Mouse (Mus musculus) heart, postnatal 4 days (tissue): Measurements from ENCODE around the gene Hist1h2bn. TPM values are rescaled to one million over a fixed set of nuclear protein-coding genes. Genes with fewer than 3 reads are reported as not detected.

Experiments used
- DNase-seq: peaks from one replicate; pipeline ENCODE4 v3.0.0; 2021
- total RNA-seq, 2 experiments: library from RNA; stranded (reverse); gene quantifications; 2 replicates each; pipeline ENCODE4 v1.2.3; 2021

Hist1h2bn gene
- total RNA-seq, 2 experiments from 2014 or later, result 295 to 300 TPM

DNA sequence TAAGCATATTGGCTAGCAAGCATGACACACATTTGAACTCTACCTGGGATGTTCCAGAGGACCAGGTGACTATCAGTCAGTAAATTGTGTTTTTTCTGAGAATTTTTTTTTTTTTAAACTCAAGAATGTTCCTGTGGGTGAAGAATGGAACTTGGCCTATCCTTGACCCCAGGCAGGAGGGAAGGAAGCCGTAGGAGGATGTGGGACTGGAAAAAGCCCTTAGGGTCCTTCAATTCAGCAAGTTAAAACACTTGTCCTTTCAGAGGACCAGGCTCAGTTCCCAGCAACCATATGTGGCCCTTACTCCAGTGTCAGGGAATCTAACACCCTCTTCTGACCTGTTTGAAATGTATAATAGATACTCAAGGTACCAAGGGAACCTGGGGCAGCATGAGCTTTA, 24.4 kb upstream of the Hist1h2bn start:
- no peak for DNase-seq

DNA sequence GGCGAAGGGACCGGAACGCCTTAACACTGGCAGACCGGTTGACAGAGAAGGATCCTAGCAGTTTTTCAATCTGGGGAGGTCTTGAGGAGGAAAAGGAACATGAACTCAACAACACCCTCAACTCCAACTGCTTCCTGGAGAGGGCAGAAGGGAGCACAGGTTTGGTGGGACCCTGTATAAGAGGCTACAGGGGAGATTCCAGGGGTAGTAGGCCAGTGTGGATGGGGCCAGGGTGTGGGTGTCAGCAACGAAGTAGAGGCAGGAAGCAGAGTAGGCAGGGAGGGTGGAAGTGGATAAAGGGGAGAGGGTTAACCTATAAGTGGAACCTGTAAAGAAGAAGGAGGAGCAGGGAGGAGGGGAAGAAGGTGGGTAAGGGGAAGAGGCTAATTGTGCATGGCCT, 20.5 kb upstream of the Hist1h2bn start:
- DNase-seq, result no peak

DNA sequence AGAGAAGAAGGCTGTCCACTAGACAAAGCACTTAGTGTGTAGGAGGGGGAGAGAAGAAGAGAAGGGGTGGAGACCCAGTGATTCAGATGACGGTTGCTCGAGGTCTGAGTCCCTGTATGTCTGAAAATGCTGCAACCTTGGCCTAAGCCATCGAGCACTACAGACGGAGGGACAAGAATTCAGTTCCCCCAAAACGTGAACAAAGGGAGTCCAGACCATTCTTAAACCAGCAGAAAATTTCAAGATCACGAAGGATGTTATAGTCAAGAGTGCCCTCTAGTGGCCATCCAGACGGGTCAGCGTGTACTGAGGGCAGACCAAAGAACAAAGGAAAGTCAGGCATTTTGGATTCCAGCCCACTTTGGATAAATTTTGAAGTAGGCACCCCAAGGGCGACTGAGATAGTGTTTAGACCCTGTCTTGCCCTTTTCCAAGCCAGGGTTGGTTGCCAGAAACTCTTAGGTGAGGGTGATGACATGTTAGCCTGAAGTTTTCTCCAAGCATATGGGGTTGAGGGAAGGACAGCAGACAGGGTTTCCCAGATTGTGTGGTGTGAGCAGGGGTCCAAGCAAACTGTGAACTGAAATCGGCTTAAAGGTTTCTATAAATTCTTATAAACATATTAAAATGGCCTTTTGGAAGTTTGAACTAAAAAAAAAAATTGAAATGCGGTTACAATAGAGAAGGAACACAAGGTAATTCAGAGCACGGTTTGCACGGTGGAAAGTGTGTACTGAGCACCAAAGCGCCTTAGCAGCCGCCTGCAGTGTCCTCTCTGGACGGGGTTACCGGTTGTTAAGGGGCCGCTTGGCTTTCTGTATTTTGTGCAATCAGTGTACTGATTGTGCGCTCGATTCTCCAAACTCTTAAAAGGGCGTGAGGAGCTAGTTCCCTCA, 19.7 kb upstream of the Hist1h2bn start:
- DNase-seq, result peak; percentile 82

DNA sequence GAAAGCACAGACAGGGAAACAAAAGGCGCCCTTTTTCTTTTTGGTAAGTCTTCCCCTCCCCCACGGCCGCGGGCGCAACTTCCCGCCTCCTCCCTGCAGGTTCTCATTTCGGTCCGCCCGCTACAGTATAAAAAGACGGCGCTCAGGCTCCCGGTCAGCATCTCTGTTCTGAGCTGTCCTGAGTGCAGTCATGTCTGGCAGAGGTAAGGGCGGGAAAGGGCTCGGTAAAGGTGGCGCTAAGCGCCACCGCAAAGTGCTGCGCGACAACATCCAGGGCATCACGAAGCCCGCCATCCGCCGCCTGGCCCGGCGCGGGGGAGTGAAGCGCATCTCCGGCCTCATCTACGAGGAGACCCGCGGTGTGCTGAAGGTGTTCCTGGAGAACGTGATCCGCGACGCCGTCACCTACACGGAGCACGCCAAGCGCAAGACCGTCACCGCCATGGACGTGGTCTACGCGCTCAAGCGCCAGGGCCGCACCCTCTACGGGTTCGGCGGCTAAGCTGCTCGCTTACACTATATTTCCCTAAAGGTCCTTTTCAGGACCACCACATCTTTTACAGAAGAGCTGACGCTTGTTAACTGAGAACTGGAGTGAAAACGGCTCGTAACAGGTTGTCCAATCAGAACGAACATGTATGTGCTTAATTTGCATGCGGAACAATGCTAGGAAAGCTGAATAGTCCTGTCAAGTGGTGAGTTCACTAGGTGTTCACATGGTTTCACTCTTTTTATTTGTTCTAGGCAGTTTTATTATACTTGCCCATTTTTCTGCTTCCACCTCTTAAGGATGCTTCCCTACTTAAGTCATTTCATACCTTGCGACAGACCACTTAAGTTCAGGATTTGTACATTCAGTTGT, 18.8 kb upstream of the Hist1h2bn start, which contains the start of gene Hist1h4j:
Gene Hist1h4j, plus strand, starts transcription at position 159 of the 862 bp plus-strand sequence.
- peak; percentile 79 for DNase-seq

DNA sequence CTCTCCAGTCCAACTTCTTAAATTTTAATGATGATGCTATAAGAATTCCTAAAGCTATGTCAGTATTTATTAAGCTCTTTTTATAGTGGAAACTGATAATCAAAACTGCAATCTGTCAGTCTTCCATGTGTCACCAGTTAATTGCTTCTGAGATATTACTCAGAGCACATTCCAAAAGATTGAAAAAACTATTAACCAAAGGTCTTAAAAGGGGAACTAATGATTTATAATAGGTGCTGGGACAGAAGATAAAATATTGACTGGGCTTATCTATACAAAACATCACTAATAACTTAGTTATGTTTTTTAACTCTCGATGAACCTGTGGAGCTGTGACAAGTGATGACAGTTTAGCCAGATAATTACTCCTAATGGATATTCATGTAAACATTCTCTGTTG, 8.9 kb upstream of the Hist1h2bn start:
- no peak for DNase-seq

DNA sequence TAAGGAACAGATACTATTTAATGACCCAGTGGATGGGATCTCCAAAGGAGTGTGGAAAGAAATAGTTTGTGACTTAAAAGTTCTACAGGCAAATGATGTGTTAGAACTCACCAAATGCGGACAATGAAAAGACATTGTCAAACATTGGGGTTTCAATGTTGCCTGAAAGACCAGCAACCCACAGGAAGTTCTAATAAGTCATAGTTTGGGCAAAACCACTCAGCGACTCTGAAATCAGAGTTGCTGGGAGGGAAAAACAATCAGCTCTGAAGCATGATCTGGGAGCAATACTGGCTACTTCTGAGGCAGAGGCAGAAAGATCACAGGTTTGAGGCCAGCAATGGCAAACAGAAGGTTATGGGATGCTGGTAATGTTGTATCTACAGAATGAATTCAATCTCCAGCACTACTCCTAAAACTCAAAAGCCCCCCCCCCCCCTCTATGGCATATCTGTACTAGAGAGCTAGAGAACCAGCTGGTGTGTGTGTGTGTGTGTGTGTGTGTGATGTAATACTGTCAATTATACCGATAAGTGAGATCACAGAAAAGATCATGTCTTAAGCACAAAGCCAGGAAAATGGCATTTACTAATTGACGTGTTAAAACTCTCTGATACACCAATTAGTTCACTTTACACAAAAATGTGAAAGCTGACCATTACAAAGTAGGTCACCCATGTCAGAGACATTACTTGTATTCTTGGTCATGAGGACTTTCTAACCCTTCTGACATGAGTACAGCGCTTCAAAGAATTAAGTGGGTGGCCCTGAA, 4.3 kb upstream of the Hist1h2bn start:
- DNase-seq, result no peak

DNA sequence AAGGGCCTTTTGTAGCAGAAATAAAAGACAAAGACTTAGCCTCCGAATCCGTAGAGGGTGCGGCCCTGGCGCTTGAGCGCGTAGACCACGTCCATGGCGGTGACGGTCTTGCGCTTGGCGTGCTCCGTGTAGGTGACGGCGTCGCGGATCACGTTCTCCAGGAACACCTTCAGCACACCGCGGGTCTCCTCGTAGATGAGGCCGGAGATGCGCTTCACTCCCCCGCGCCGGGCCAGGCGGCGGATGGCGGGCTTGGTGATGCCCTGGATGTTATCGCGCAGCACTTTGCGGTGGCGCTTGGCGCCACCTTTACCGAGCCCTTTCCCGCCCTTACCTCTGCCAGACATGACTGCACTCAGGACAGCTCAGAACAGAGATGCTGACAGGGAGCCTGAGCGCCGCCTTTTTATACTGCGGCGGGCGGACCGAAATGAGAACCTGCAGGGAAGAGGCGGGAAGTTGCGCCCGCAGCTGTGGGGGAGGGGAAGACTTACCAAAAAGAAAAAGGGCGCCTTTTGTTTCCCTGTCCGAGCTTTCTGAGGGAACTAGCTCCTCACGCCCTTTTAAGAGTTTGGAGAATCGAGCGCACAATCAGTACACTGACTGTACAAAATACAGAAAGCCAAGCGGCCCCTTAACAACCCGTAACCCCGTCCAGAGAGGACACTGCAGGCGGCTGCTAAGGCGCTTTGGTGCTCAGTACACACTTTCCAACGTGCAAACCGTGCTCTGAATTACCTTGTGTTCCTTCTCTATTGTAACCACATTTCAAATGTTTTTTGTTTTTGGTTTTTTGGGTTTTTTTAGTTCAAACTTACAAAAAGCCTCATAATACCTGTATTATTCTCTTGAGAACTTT, 3.5 kb upstream of the Hist1h2bn start, which contains the start of gene Hist1h4k:
Gene Hist1h4k, minus strand, starts transcription at position 347 of the 859 bp plus-strand sequence.
- peak; percentile 92 for DNase-seq

DNA sequence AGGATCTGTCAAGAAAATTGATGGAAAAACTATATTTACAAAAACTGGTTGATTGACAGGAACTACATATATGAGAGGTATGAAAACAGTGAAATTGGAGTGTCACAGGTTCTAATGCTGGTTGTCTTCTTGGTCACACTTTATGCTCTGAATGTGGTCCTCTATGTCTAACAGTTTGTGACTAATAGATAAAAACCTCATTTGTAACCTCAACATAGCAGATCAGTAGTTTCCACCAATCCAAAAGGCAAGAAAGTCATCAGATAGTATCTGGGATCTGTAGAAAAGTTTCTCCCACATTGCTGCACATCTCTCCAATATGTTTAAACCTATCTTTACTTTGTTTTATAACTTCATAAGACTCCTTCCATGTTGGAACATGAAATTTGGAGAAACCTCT, 2.5 kb upstream of the Hist1h2bn start:
- DNase-seq, result no peak

DNA sequence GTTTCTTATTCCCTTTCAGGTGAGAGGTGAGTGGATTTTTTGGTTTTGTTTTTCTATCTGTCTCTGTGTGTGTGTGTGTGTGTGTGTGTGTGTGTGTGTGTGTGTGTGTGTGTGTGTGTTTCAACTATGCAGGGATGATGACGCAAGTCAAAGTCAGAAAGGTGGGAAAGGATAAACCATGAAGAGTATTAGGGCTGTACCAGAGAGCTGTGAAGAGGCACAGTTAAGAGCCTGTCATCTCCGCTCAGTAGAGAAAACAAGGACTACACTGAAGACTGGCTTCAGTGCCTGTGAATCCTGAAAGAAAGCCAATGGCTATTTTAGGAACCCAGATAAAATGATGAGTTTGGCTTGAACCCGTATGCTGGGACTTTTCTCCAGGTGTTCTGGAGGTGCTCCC, 2.1 kb upstream of the Hist1h2bn start:
- DNase-seq, result no peak

DNA sequence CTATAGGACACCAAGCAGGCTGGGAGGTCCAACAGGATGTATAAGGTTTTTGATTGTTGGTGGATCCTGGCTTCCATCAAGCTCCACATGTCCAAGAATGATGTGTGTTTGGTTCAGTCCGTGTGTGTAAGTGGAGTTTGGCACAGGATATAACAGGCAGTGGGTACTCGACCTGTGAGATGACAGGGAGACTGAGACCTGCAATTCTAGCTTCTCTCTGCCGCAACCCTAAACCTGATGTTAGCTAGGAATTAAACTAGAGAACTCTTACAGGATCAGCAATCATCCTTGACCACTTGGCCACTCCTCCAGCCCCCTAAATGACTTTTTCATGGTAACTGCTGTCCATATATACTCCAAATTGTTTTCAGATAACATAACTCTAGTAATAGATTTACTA, 1.6 kb upstream of the Hist1h2bn start:
- no peak for DNase-seq

DNA sequence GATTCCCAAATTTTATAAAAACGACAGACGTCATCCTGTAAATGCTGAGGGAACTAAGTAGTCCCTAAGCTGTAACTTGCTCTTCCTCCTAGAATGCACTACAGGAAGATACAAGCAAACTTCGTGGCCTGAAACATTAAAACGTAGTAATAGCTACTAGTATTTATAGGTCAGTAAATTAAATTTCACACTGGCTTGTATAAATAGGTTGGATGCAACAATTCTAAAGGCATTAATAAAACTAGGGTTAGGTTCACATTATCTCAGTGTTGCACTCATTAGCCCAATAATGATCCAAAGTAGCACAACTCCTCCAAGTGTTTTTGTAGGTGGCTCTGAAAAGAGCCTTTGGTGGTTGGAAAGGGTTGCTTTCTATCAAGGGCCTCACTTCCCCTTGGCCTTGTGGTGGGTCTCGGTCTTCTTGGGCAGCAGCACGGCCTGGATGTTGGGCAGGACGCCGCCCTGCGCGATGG, 836 bp upstream of the Hist1h2bn start:
- no peak for DNase-seq

DNA sequence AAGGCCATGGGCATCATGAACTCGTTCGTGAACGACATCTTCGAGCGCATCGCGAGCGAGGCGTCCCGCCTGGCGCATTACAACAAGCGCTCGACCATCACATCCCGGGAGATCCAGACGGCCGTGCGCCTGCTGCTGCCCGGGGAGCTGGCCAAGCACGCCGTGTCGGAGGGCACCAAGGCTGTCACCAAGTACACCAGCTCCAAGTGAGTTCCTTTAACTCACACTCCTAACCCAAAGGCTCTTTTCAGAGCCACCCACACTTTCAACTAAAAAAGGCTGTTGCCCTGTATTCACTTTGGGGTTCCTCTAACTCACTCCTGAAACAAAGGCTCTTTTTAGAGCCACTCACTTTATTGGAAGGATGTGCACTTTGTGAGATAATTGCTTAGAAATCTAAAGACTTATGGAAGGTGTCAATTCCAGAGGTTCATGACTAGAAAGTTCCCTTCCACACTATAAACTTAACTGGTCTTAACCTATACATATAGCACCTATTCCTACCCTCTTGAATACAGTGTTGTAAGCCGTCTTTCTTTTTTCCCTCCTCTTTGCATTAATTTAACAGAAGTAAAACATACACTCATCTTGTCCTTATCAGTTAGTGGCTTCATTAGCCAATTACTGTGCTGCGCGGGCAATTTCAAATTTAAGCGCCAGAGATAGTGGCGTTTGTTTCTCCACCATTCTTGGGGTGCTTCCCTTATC, 525 bp downstream of the Hist1h2bn start:
- DNase-seq, result peak; percentile 48

DNA sequence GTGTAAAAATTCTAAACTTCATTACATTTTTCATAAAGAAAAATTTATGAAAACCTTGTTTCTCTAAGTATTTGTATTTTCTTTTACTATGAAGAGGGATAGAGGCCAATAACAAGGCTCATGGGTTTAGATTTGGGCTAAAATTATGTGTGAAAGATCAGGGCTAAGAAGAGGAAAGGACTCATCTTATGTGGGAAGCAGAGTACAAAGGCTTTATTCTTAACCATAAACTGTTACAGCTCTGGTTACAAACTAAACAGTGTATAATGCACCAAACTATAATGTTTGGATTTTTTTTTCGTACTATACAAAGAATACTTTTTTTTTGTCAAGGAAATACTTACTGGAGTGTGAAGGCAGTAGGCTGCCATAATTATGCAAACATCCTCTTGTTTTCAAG, 1.8 kb downstream of the Hist1h2bn start:
- DNase-seq, result no peak

DNA sequence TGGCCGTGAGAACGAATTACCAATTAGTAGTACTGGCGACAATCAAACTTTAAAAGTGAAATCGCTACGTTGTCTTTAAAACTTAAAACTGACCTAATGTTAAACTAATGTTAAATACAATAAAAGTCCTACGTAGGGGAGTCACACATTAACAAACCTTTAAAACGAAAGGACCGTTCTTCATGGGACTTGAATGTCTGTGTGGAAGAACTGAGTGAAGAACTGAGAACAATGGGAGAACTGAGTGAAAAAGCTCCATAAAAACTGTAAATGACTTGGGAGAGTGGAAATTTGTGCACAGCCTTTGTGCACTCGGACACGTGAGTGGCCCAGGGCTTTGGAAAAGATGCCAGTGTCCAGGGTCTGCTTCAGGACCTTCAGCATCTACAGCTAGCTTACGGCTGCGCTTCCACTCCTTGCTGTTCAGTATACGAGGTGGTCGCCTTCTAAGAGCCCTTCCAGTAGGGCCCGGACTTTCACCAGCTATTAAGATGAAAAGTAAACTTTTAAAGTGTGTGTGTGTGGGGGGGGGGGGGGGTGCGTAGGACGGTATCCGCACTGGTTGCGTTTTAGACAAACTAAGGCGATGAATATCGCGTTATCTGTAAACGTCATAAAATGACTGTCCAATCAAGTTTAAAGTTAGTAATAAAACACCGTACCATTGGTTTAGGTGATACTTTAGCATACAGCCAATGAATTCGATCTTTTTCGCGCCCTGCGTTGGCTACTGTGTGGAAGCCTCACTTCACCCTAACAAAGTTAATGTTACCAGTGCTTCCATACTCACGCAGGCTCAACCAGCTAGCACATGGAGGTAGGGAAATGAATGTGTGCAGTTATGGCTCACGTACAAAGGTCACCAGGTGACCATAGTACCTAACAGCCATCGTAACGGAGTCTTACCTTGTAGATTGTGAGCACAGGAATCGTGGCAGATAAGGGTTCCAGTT, 25.2 kb downstream of the Hist1h2bn start:
- DNase-seq, result peak; percentile 71

DNA sequence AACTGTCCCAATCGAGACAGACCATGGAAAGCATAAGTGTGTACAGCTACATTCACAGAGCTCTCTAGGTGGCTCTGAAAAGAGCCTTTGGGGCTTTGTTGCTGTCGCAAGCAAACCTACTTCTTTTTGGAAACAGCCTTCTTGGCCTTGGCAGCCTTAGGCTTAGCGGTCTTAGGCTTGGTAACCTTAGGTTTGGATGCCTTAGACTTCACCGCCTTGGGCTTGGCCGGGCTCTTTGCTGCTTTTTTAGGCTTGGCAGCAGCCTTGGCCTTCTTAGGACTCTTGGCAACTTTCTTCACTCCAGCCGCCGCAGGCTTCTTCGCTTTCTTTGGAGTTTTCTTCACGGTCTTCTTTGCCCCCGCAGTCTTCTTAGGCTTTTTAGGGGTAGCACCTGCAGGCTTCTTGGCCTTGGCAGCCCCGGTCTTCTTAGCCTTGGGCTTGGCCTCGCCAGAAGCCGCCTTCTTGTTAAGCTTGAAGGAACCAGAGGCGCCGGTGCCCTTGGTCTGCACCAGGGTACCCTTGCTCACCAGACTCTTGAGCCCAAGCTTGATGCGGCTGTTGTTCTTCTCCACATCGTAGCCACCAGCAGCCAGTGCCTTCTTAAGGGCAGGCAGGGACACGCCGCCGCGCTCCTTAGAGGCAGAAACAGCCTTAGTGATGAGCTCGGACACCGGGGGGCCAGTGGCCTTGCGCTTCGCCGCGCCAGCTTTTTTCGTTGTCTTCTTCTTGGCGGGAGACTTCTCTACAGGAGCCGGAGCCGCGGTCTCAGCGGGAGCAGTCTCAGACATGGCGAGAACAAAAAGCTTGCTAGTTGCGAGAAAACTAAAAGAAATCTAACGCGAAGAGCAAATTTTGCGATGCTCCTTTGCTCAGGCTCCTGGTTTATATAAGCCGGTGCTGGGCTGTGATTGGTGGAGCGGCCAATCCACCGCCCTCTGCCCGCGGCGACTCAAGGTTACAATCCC, 26.1 kb downstream of the Hist1h2bn start, which contains the start of gene Hist1h1b:
Gene Hist1h1b, minus strand, starts transcription at position 859 of the 965 bp plus-strand sequence.
- DNase-seq, result peak; percentile 72

DNA sequence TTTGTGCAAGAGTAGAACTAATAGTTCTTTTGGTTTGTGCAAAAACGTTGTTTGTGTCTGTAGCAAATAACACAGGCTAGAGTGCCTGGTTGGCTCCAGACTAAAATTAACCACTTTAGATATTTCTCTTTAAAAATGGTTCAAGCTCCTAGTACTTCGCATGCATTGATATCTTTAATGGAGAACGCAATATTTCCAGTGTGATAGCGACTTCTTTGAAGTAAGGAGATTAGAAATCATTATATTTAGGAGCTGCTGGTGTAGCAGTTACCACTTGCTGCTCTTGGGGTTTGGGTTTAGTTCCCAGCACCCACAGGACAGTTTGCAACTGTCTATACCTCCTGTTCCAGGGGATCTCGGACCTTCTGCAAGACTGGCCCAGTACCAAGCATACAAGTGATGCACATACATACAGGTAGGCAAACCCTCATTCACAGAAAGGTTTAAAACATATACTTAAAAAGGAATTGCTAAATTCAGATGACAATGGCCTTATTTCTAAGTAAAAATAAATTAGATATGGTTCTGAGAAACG, 27.2 kb downstream of the Hist1h2bn start:
- DNase-seq, result no peak

DNA sequence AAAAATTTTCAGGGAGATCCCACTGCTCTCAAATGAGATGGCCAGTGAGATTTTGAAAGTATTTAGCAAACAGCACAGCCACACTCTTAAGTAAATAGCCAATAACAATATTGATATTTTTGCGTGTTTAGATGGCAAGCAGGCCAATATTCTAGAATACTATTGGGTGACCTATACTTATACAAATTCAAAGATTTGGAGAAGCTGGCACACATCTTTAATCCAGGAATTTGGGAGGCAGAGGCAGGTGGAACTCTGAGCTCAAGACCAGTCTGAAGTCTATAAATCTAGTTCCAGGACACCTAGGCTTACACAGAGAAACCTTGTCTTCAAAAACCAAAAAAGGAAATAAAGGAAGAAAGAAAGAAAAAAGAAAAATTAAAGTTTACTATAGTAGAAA, 27.7 kb downstream of the Hist1h2bn start:
- no peak for DNase-seq
